Mouse (Mus musculus) CD8-positive naive resting alpha-beta T cell, adult 2 months (primary cell): Measurements from ENCODE around the gene Pofut2.

ENCODE experiments used
- DNase-seq, 2 experiments: peaks; one replicate each; pipeline ENCODE4 v3.0.0; 2022; ENCODE audit warnings: low read depth in 2 of 2, low spot score in 2 of 2

The Pofut2 gene

GRCm38 (mm10) chr10:77308978-77309377, 50.0 kb downstream of the Pofut2 start:
- no peak for DNase-seq

GRCm38 (mm10) chr10:77314711-77315266, 55.8 kb downstream of the Pofut2 start:
- DNase-seq: no peak

GRCm38 (mm10) chr10:77315682-77316081, 56.7 kb downstream of the Pofut2 start:
- no peak for DNase-seq
